Mouse (Mus musculus): Measurements from ENCODE around the gene Gm49361.

Gene Gm49361

DNA sequence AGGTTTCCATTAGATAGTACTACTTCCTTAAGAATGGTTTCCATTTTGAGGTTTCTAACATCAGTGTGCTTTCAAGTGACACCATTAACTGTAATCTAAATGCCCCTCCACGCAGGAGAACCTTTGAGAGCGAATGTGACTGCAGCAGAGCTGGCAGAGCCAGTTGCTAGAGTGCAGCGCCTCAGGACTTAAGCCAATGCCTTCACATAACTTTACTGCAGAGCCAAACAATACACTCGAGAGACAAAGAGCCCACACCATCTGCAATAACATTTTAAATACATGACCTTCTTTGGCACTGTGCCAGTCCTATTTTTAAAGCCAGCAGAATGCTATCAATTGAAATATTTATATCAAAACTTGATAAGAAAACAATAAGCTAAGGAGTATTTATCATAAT lies 116.3 kb downstream of the Gm49361 start:
- intact Hi-C loops (cut with DNase I), result loop anchor here (10.0 kb wide), 1 partner anchor 255 kb away; no protein-coding TSS in a partner anchor

DNA sequence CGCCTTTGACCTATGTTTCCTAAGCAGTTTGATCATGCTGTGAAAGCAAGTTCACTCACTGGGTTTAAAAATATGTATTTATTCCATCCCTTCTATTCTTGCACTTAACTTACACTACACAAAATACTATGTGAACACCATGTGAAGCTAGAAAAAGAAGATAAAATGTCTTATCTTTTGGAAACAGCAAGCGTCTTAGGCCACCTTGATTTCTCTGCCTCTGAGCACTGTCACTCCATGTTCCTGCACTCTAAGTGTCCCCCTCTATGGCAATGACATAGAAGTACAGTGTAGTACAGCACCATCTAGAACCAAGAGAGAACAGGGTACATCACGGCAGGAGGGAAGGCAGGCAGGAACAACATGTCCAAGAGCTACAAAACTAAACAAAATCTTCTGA lies 123.0 kb downstream of the Gm49361 start:
- intact Hi-C loops (cut with DNase I), result loop anchor here (10.0 kb wide), 1 partner anchor 248 kb away; no protein-coding TSS in a partner anchor

- intact Hi-C loops (cut with DNase I), result loop anchor here (10.0 kb wide), 1 partner anchor 247 kb away; no protein-coding TSS in a partner anchor
Observed at GRCm38 (mm10) chr14:57621699-57622098, 124.2 kb downstream of the Gm49361 start.

GRCm38 (mm10) chr14:57620598-57621236 lies 125.2 kb downstream of the Gm49361 start:
- intact Hi-C loops (cut with DNase I), result loop anchor here (10.0 kb wide), 1 partner anchor 246 kb away; no protein-coding TSS in a partner anchor

- intact Hi-C loops (cut with DNase I), result loop anchor here (5.0 kb wide), 1 partner anchor 87 kb away; no protein-coding TSS in a partner anchor
Observed at GRCm38 (mm10) chr14:57619487-57619886, 126.4 kb downstream of the Gm49361 start.

DNA sequence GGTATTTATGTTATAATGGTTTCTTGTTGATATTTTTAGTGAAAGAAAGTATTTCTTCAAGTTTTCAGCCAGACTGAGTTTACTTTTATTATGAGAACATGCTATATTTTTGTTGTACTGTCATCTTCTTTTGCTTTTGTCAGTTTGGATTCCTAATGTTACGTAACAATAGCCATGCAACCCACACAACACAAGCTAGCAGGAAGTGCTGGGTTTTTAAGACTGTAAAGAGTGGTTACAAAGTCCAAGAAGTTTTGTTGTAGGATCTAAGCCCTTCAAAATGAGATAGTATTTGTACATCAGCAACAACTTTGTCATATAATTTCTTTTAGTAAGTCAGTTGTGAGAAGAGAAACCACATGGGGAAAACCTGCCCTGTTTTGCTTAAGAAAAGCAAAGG lies 128.2 kb downstream of the Gm49361 start:
- intact Hi-C loops (cut with DNase I), result loop anchor here (5.0 kb wide), 1 partner anchor 85 kb away; no protein-coding TSS in a partner anchor

DNA sequence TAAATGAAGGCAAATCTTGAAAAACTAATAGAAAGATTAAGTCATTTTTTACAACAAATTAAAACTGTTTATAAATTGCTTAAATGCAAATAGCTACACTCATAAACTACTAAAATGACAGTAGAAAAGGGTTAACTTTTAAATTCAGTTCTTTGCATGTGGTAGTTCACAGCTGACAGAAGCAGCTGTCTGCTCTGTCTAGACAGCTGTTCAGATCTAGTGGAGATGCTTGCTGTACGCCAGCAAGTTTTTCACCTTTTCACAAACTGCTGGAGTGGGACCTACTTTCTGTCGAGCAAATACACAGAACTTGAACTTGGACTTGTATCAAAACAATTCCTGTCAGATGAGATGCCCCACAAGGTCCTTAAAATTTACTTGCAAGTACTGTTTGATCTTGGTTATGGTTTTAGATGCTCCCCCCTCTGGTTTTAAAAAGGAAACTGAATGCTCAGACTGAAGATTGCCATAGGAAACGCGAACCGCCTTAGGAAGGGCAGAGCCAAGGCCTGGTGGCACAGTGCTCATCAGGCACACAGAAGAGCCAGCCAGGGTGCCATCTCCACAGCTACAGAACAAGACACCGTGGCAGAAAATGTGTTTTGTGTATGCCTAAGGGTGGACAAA lies 129.5 kb downstream of the Gm49361 start:
- intact Hi-C loops (cut with DNase I), result loop anchor here (5.0 kb wide), 1 partner anchor 84 kb away; no protein-coding TSS in a partner anchor

DNA sequence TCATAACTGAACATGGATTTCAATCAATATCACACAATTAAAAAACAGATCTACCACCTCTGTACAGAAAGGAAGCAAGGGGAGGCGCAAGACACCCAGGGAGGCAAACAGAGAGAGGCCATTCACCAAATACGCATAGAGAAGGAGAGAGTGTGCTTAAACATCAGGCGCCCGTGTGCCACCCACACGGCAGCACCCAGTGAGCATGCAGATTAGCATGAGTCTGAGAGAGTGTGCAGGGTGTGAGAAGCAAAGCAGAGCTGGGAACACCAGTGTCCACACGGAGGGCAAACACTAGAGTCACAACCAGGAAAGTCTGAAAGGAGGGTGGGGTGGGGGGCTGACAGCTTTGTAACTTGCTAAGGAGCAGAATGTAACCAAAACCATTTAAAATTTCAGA lies 130.1 kb downstream of the Gm49361 start:
- intact Hi-C loops (cut with DNase I), result loop anchor here (5.0 kb wide), 1 partner anchor 84 kb away; no protein-coding TSS in a partner anchor

GRCm38 (mm10) chr14:57611034-57611433 lies 134.9 kb downstream of the Gm49361 start:
- intact Hi-C loops (cut with DNase I), result no loop called here

DNA sequence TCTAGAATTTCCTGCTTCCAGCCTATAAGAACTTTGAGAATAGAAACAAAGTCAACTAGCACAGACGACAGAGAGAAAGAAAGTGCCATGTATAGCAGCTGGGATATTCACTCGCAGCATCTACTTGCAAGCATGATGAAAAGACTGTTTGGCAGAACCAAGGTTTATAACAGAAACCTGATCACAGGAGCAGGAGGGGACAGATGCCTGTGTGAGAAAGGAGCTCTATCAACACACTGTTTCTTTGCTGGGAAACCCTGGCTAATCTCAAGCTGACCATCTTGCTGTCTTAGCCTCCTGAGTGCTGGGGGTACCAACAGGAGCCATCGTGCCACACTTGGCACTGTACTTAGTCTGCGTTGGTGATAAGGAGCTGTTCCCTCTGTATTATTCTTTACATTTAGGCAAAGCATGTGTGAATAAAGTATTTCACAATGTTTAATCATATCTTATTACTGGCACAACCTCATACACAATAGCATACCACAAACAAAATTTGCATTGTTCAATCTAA lies 136.0 kb downstream of the Gm49361 start:
- intact Hi-C loops (cut with DNase I), result no loop called here

DNA sequence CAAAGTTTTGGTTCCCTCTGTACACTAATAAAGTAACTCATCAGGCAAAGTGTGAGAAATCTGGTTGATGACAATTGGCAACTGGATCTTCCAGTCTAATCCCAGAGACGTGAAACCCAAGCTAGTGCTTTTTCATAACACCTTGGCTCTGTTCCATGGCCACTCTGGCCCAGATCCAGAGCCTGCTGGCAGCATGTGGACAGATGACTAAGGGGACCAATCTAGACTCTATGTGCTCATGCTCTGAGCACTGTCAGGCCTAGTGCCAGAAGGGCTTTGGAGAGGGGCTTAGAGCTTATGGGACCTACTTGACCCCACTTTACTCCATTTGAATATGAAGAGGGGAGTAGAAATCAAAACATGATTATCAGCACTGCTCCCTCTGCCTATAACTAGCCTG lies 138.4 kb downstream of the Gm49361 start:
- intact Hi-C loops (cut with DNase I), result no loop called here

DNA sequence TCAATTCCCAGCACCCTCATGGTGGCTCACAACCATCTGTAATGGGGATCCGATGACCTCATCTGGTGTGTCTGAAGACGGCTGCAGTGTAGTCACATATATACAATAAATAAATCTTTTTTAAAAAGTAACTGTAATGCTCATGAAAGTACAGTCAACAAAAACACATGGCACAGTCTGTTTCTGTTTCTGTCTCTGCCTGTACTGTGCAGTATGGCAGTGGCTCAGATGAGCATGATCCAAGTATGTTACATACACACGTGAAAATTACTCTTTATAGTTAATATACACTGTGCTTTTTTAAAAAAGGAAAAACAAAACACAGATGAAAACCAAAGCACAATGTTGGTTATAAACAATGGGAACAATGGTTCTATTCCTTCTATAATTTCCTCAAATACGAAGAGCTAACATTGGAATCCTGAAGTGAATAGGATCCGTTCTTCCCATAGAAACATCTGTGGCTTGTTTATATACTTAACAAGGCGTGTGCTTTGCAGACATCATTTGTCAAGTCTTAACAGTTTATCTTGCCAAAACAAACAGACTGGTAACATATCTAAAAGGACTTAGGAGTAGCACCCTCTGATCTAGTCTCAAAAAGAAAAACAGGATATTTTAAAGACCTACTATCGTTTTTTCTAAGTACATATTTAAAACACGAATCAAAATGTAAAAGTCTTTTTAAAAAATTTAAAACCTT lies 139.1 kb downstream of the Gm49361 start:
- intact Hi-C loops (cut with DNase I), result no loop called here

DNA sequence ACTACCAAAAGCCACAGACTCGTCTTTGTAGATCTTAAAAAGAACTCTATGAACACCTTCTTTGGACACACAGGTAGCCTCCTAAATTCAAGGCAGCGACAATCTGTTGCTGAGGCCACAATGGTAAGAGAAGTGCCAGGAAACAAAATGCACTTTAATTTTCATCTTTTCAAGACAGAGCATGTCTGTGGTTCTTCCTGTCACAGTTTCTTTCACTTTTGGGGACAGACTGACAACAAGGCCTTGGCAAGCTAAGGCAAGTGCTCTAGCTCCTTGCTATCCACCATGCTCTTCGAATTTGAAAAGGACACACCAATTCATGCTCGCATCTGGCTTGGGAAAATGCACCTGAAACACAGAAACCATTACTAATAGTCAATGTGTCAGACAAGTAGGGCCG lies 152.6 kb downstream of the Gm49361 start:
- intact Hi-C loops (cut with DNase I), result no loop called here

All from adrenal gland (tissue).